Mouse (Mus musculus): ENCODE measurements around the gene Pnp2.

The Pnp2 gene

GRCm38 (mm10) chr14:51008781-51009180 lies 53.0 kb downstream of the Pnp2 start:
- DNase-seq (ENCODE audit: low spot score) = no peak

- no peak for DNase-seq (ENCODE audit: low spot score)
Observed at GRCm38 (mm10) chr14:51009572-51009971, 53.8 kb downstream of the Pnp2 start.

All from left cerebral cortex, adult 11 months (tissue).